Mouse (Mus musculus): ENCODE results near the gene 4930548H24Rik. TPM values are rescaled to one million over a fixed set of nuclear protein-coding genes. Genes with fewer than 3 reads are reported as not detected.
"Not testable (repeated sequence)": the region's sequence is repeated elsewhere in the genome, so short reads cannot be mapped to it uniquely, and the experiment has no call there.

4930548H24Rik gene
- total and polyA plus RNA-seq, 2 experiments = not detected

GRCm38 (mm10) chr5:31527117-31527680, 41.7 kb downstream of the 4930548H24Rik start:
- H3K79me2 ChIP-seq (ENCODE audit: control insufficient read depth, insufficient read depth, low read length) = peaks cover 8% of the 10 kb centered on the region; the same call in 1 of the 2 replicates
- peaks cover 15% of the 10 kb centered on the region for H3K36me3 ChIP-seq (ENCODE audit: control insufficient read depth, insufficient read depth, low read length)
- DNase-seq (ENCODE audit: extremely low read depth, low read depth, low spot score) = no peak
- peak overlapping the region; percentile 91 for H3K4me3 ChIP-seq (ENCODE audit: insufficient read depth, low read depth, low read length)
- H3K9ac ChIP-seq (ENCODE audit: low read depth, low read length) = peak overlapping the region; percentile 82
- 2% methylated on average over 40 of the region's 40 CpGs for WGBS
- H3K4me1 ChIP-seq (ENCODE audit: control insufficient read depth, insufficient read depth, low read length) = peaks cover 7% of the 10 kb centered on the region
- H3K27ac ChIP-seq (replicated peaks; ENCODE audit: insufficient read depth, low read depth, low read length) = peak overlapping the region; percentile 85; the same call in 1 of the 2 replicates
- TF ChIP-seq CTCF (IDR thresholded peaks at IDR 0.05; ENCODE audit: low read depth, low read length) = no peak
- H3K27me3 ChIP-seq (ENCODE audit: control insufficient read depth, insufficient read depth, low read length) = no peaks in the 10 kb centered on the region

- H3K27me3 ChIP-seq (ENCODE audit: control insufficient read depth, insufficient read depth, low read length); DNase-seq (ENCODE audit: extremely low read depth, low read depth, low spot score); H3K79me2 ChIP-seq (ENCODE audit: control insufficient read depth, insufficient read depth, low read length); H3K4me1 ChIP-seq (ENCODE audit: control insufficient read depth, insufficient read depth, low read length): not testable (repeated sequence)
- Histone ChIP-seq H3K9ac (ENCODE audit: low read depth, low read length) (peak within 1 kb of the TSS; percentile 82), H3K36me3 (ENCODE audit: control insufficient read depth, insufficient read depth, low read length) (peaks cover 19% of the 10 kb centered on the region), H3K4me3 (ENCODE audit: insufficient read depth, low read depth, low read length) (peak within 1 kb of the TSS; percentile 91), H3K27ac (replicated peaks; ENCODE audit: insufficient read depth, low read depth, low read length) (peak within 1 kb of the TSS; percentile 85; the same call in 1 of the 2 replicates)
- WGBS = 78% methylated on average over 11 of the region's 11 CpGs
These were observed 42.2 kb downstream of the 4930548H24Rik start, which contains the start of gene Supt7l for GRCm38 (mm10) chr5:31527707-31528106. Gene Supt7l (minus strand): TSS chr5:31527807.

- no peak for DNase-seq (ENCODE audit: extremely low read depth, low read depth, low spot score)
- Histone ChIP-seq H3K9ac (ENCODE audit: low read depth, low read length) (no peak overlapping the region), H3K4me3 (ENCODE audit: insufficient read depth, low read depth, low read length) (no peak overlapping the region), H3K4me1 (ENCODE audit: control insufficient read depth, insufficient read depth, low read length) (peaks cover 7% of the 10 kb centered on the region), H3K79me2 (ENCODE audit: control insufficient read depth, insufficient read depth, low read length) (peaks cover 8% of the 10 kb centered on the region; the same call in 1 of the 2 replicates), H3K36me3 (ENCODE audit: control insufficient read depth, insufficient read depth, low read length) (peaks cover 27% of the 10 kb centered on the region), H3K27ac (replicated peaks; ENCODE audit: insufficient read depth, low read depth, low read length) (no peak overlapping the region), H3K27me3 (ENCODE audit: control insufficient read depth, insufficient read depth, low read length) (no peaks in the 10 kb centered on the region)
- WGBS = 49% methylated on average over 2 of the region's 2 CpGs
- TF ChIP-seq POLR2A (IDR thresholded peaks at IDR 0.05; ENCODE audit: extremely low read depth, insufficient read depth, low read length) (no peak), CTCF (IDR thresholded peaks at IDR 0.05; ENCODE audit: low read depth, low read length) (no peak)
These were observed 43.0 kb downstream of the 4930548H24Rik start for GRCm38 (mm10) chr5:31528560-31528959.

GRCm38 (mm10) chr5:31535228-31535627, 49.7 kb downstream of the 4930548H24Rik start:
- TF ChIP-seq POLR2A (IDR thresholded peaks at IDR 0.05; ENCODE audit: extremely low read depth, insufficient read depth, low read length) = no peak
- no peak for TF ChIP-seq CTCF (IDR thresholded peaks at IDR 0.05; ENCODE audit: low read depth, low read length)
- Histone ChIP-seq H3K79me2 (ENCODE audit: control insufficient read depth, insufficient read depth, low read length) (no peaks in the 10 kb centered on the region), H3K4me3 (ENCODE audit: insufficient read depth, low read depth, low read length) (no peak overlapping the region), H3K27ac (replicated peaks; ENCODE audit: insufficient read depth, low read depth, low read length) (no peak overlapping the region), H3K27me3 (ENCODE audit: control insufficient read depth, insufficient read depth, low read length) (no peaks in the 10 kb centered on the region), H3K4me1 (ENCODE audit: control insufficient read depth, insufficient read depth, low read length) (no peaks in the 10 kb centered on the region), H3K36me3 (ENCODE audit: control insufficient read depth, insufficient read depth, low read length) (peaks cover 61% of the 10 kb centered on the region), H3K9ac (ENCODE audit: low read depth, low read length) (no peak overlapping the region)
- 94% methylated on average over 2 of the region's 2 CpGs for WGBS
- no peak for DNase-seq (ENCODE audit: extremely low read depth, low read depth, low spot score)

Other genes starting within 250 kb of the 4930548H24Rik start
- gene Nrbp1, start 244.9 kb upstream of the 4930548H24Rik start, total RNA-seq (2014; rRNA removed) = 43.8 and 51.5 TPM in 2 replicates
- 97.8 and 112 TPM in 2 replicates for gene Nrbp1, start 244.9 kb upstream of the 4930548H24Rik start, polyA plus RNA-seq (2012; rRNA removed)
- gene Gm9970, start 244.5 kb upstream of the 4930548H24Rik start, total RNA-seq (2014; rRNA removed) = not detected in 2 replicates
- not detected in 2 replicates for gene Gm9970, start 244.5 kb upstream of the 4930548H24Rik start, polyA plus RNA-seq (2012; rRNA removed)
- 1.7 and 2.1 TPM in 2 replicates for gene Krtcap3, start 234.0 kb upstream of the 4930548H24Rik start, total RNA-seq (2014; rRNA removed)
- 4.3 and 8.3 TPM in 2 replicates for gene Krtcap3, start 234.0 kb upstream of the 4930548H24Rik start, polyA plus RNA-seq (2012; rRNA removed)
- gene Ift172, start 194.6 kb upstream of the 4930548H24Rik start, total RNA-seq (2014; rRNA removed) = 17.8 and 20.1 TPM in 2 replicates
- 11.0 and 11.7 TPM in 2 replicates for gene Ift172, start 194.6 kb upstream of the 4930548H24Rik start, polyA plus RNA-seq (2012; rRNA removed)
- gene Fndc4, start 189.7 kb upstream of the 4930548H24Rik start, total RNA-seq (2014; rRNA removed) = 30.6 and 34.8 TPM in 2 replicates
- 90.7 and 97.7 TPM in 2 replicates for gene Fndc4, start 189.7 kb upstream of the 4930548H24Rik start, polyA plus RNA-seq (2012; rRNA removed)
- gene Gckr, start 188.3 kb upstream of the 4930548H24Rik start, total RNA-seq (2014; rRNA removed) = 113 and 114 TPM in 2 replicates
- 199 and 282 TPM in 2 replicates for gene Gckr, start 188.3 kb upstream of the 4930548H24Rik start, polyA plus RNA-seq (2012; rRNA removed)
- gene Zfp512, start 33.3 kb upstream of the 4930548H24Rik start, total RNA-seq (2014; rRNA removed) = 8.1 and 9.0 TPM in 2 replicates
- 4.6 and 4.9 TPM in 2 replicates for gene Zfp512, start 33.3 kb upstream of the 4930548H24Rik start, polyA plus RNA-seq (2012; rRNA removed)
- gene Gpn1, start 9.0 kb downstream of the 4930548H24Rik start, total RNA-seq (2014; rRNA removed) = 8.5 and 9.5 TPM in 2 replicates
- gene Gpn1, start 9.0 kb downstream of the 4930548H24Rik start, polyA plus RNA-seq (2012; rRNA removed) = 13.2 and 19.0 TPM in 2 replicates
- 12.6 and 13.2 TPM in 2 replicates for gene Slc4a1ap, start 41.3 kb downstream of the 4930548H24Rik start, total RNA-seq (2014; rRNA removed)
- 7.3 and 8.1 TPM in 2 replicates for gene Slc4a1ap, start 41.3 kb downstream of the 4930548H24Rik start, polyA plus RNA-seq (2012; rRNA removed)
- gene Supt7l, start 42.1 kb downstream of the 4930548H24Rik start, total RNA-seq (2014; rRNA removed) = 6.8 and 7.9 TPM in 2 replicates
- 6.6 and 6.8 TPM in 2 replicates for gene Supt7l, start 42.1 kb downstream of the 4930548H24Rik start, polyA plus RNA-seq (2012; rRNA removed)
- 60.8 and 65.1 TPM in 2 replicates for gene Mrpl33, start 111.2 kb downstream of the 4930548H24Rik start, total RNA-seq (2014; rRNA removed)
- 8.6 and 11.5 TPM in 2 replicates for gene Mrpl33, start 111.2 kb downstream of the 4930548H24Rik start, polyA plus RNA-seq (2012; rRNA removed)
- 15.8 and 18.4 TPM in 2 replicates for gene Rbks, start 211.9 kb downstream of the 4930548H24Rik start, total RNA-seq (2014; rRNA removed)
- 11.4 and 11.6 TPM in 2 replicates for gene Rbks, start 211.9 kb downstream of the 4930548H24Rik start, polyA plus RNA-seq (2012; rRNA removed)
- 18.9 and 25.0 TPM in 2 replicates for gene Babam2, start 211.9 kb downstream of the 4930548H24Rik start, total RNA-seq (2014; rRNA removed)
- gene Babam2, start 211.9 kb downstream of the 4930548H24Rik start, polyA plus RNA-seq (2012; rRNA removed) = 16.0 and 20.1 TPM in 2 replicates

Measured in liver, adult 2 months (tissue).